Mouse (Mus musculus): ENCODE measurements around the gene Ide. TPM values are rescaled to one million over a fixed set of nuclear protein-coding genes. Genes with fewer than 3 reads are reported as not detected.
A peak's percentile ranks its signal among the peaks of the same experiment; 100 is the strongest.

The Ide gene
- 35.9 and 37.0 TPM in 2 replicates for polyA plus RNA-seq (2015; fragmentation: Nextera tagmentation; extraction: Ambion mirVana)

- Histone ChIP-seq H3K4me1 (replicated peaks) (no peaks in the 10 kb centered on the region), H3K9me3 (no peaks in the 10 kb centered on the region), H3K27me3 (no peaks in the 10 kb centered on the region), H3K27ac (replicated peaks) (no peak within 1 kb of the TSS), H3K36me3 (no peaks in the 10 kb centered on the region), H3K9ac (no peak within 1 kb of the TSS), H3K4me3 (no peak within 1 kb of the TSS), H3K4me2 (no peak within 1 kb of the TSS)
- no peak for ATAC-seq (ENCODE audit: low read depth)
- 81% methylated on average over 4 of the region's 4 CpGs for WGBS
Observed at GRCm38 (mm10) chr19:37337752-37338151, at the start of gene Ide. TSS of gene Ide (minus strand) at chr19:37337852.

- H3K4me1 ChIP-seq (replicated peaks), result no peaks in the 10 kb centered on the region
- no peaks in the 10 kb centered on the region for H3K9me3 ChIP-seq
- no peak overlapping the region for H3K9ac ChIP-seq
- no peaks in the 10 kb centered on the region for H3K27me3 ChIP-seq
- H3K4me2 ChIP-seq, result no peak overlapping the region
- ATAC-seq (ENCODE audit: low read depth), result no peak
- no peak overlapping the region for H3K4me3 ChIP-seq
- 0 out of 2 replicates have a peak, but pooled peaks cover 3% of the 10 kb centered on the region for H3K36me3 ChIP-seq
- no peak overlapping the region for H3K27ac ChIP-seq (replicated peaks)
- 81% methylated on average over 3 of the region's 3 CpGs for WGBS
Observed at GRCm38 (mm10) chr19:37386126-37386525, 48.5 kb upstream of the Ide start.

- no peak for ATAC-seq (ENCODE audit: low read depth)
- Histone ChIP-seq H3K4me1 (replicated peaks) (peaks cover 27% of the 10 kb centered on the region), H3K9me3 (no peaks in the 10 kb centered on the region), H3K27ac (replicated peaks) (no peak overlapping the region), H3K4me2 (0 out of 2 replicates have a peak overlapping the region, but pooled peaks have one; percentile 7), H3K36me3 (no peaks in the 10 kb centered on the region), H3K27me3 (no peaks in the 10 kb centered on the region), H3K9ac (no peak overlapping the region), H3K4me3 (no peak overlapping the region)
- 70% methylated on average over 6 of the region's 6 CpGs for WGBS
Observed at GRCm38 (mm10) chr19:37378816-37379215, 41.2 kb upstream of the Ide start.

DNA sequence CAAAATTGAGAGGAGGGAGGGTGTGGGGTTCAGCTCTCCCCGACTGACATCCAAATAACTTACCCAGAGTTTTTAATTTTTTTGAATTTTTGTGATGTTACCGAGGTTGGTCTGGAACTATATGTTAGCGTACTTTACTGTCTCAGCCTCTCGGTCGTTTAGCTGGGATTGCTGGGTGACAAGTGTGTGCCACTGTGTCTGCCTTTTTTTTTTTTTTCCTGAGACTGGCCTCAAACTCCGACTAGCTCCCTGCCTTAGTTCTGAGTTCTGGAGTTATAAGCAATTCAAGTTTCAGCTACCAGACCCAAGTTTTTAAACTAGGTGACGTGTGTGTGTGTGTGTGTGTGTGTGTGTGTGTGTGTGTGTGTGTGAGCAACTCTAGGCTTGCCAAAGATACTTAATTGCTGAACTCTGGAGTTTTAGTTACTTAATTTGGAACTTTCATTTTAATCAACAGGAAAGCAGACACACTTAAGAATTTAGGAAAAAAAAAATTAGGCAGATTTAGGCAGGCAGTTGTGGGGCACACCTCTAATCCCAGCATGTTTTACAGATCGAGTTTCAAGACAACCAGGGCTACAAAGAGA lies 39.8 kb upstream of the Ide start:
- Histone ChIP-seq H3K9me3 (no peaks in the 10 kb centered on the region), H3K36me3 (no peaks in the 10 kb centered on the region), H3K4me1 (replicated peaks) (peaks cover 27% of the 10 kb centered on the region), H3K4me2 (peak overlapping the region; percentile 80), H3K27me3 (no peaks in the 10 kb centered on the region), H3K4me3 (peak overlapping the region; percentile 81), H3K9ac (peak overlapping the region; percentile 26; the same call in 1 of the 2 replicates), H3K27ac (replicated peaks) (no peak overlapping the region)
- 22% methylated on average over 8 of the region's 8 CpGs for WGBS
- no peak for ATAC-seq (ENCODE audit: low read depth)

DNA sequence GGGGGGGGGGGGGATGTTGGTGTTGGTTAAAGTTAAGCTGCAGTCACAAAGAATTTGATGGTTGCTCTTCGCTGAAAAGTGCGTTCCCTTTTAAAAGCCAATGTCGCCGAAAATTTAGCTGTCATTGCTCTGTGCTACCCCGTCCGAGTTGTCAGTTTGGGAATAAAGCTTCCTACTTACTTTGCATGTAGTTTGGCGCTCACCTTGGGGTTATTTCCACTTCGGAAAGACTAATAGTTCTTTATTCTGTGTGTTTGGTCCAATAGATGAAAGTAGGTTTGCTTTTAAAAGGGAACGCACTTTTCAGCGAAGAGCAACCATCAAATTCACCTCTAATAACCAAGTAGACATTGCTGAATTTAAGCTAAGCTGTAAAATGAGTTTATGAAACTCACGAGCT lies 39.2 kb upstream of the Ide start:
- Histone ChIP-seq H3K9ac (peak overlapping the region; percentile 60), H3K36me3 (no peaks in the 10 kb centered on the region), H3K4me3 (peak overlapping the region; percentile 81), H3K4me1 (replicated peaks) (peaks cover 27% of the 10 kb centered on the region), H3K9me3 (no peaks in the 10 kb centered on the region), H3K27me3 (no peaks in the 10 kb centered on the region), H3K27ac (replicated peaks) (no peak overlapping the region), H3K4me2 (peak overlapping the region; percentile 80)
- WGBS, result under 1% methylated on average over 11 of the region's 11 CpGs
- ATAC-seq (ENCODE audit: low read depth), result no peak

DNA sequence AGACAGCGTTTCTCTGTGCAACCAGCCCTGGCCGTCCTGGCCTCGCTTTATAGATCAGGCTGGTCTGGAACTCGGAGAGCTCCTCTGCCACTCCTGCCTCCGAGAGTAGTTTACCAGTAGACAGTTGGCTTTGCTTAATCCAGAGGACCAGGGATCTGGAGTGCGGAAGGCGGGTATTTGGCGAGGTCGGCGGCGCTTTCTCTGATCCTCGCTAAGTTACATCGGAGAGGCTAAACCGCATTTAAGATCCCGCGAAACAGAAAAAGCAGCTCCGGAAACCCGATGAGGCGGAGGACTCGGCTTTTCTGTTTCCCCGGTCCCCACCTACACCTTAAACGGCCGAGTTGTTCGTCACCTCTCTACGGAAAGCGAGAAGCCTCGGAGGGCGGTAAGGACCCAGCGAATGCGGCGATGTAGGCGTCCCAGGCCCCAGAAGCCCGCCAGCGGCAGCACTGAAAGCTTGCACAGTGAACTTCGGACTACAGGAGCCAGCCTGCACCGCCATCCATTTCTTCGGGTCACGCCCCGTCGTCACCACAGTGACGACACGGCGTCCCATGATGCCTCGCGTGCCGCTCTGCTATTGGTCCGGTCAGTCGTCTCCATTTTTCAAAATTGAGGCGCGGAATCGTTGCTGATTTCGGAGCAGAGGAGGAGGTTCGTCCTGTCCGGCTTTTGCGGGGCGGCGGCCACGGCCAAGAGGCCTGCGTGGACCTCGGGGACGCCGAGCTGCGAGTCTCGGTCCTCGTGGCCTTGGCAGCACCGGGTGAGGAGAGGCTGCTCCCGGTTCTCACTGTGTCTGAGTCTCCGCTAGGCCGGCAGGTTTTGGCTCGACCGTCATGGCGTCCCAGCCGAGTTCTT lies 38.3 kb upstream of the Ide start, which contains the start of gene Kif11:
Kif11 (plus strand) TSS at position 649 of the 861 bp plus-strand sequence.
- peaks cover 27% of the 10 kb centered on the region for H3K4me1 ChIP-seq (replicated peaks)
- H3K4me3 ChIP-seq, result peak within 1 kb of the TSS; percentile 81
- H3K27ac ChIP-seq (replicated peaks), result peak within 1 kb of the TSS; percentile 93
- peak within 1 kb of the TSS; percentile 73 for H3K9ac ChIP-seq
- no peaks in the 10 kb centered on the region for H3K27me3 ChIP-seq
- H3K4me2 ChIP-seq, result peak within 1 kb of the TSS; percentile 80
- no peaks in the 10 kb centered on the region for H3K36me3 ChIP-seq
- WGBS, result under 1% methylated on average over 73 of the region's 73 CpGs
- ATAC-seq (ENCODE audit: low read depth), result peak; percentile 100
- H3K9me3 ChIP-seq, result no peaks in the 10 kb centered on the region

GRCm38 (mm10) chr19:37374941-37375754 lies 37.5 kb upstream of the Ide start:
- Histone ChIP-seq H3K9me3 (no peaks in the 10 kb centered on the region), H3K36me3 (no peaks in the 10 kb centered on the region), H3K27me3 (no peaks in the 10 kb centered on the region), H3K4me1 (replicated peaks) (peaks cover 27% of the 10 kb centered on the region), H3K4me3 (peak overlapping the region; percentile 81), H3K4me2 (peak overlapping the region; percentile 80), H3K27ac (replicated peaks) (peak overlapping the region; percentile 93), H3K9ac (peak overlapping the region; percentile 73)
- WGBS, result 27% methylated on average over 7 of the region's 7 CpGs
- ATAC-seq (ENCODE audit: low read depth), result no peak; the same call in 1 of the 2 replicates

GRCm38 (mm10) chr19:37370356-37370755 lies 32.7 kb upstream of the Ide start:
- WGBS, result 74% methylated on average over 5 of the region's 5 CpGs
- Histone ChIP-seq H3K9me3 (no peaks in the 10 kb centered on the region), H3K4me2 (no peak overlapping the region), H3K9ac (no peak overlapping the region), H3K4me3 (no peak overlapping the region), H3K27ac (replicated peaks) (no peak overlapping the region), H3K4me1 (replicated peaks) (peaks cover 5% of the 10 kb centered on the region; the same call in 1 of the 2 replicates), H3K36me3 (no peaks in the 10 kb centered on the region), H3K27me3 (no peaks in the 10 kb centered on the region)
- no peak for ATAC-seq (ENCODE audit: low read depth)

DNA sequence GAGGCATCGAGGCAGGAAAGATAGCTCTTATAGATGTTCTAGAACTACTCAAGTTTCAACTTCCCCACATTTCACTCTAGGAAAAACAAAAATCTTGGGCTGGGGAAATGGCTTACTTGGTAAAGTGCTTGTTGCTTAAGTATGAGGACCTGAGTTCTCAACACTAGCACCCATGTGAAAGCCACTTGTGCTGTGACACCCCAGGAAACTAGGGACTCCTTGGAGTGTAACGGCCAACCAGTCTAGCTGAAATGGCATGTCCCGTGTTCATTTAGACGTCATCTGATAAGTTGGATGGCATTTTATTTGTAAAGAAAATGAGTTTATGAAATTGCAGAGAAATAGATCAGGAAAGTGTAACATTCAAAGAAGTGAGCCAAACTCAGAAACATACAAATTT lies 32.3 kb upstream of the Ide start:
- Histone ChIP-seq H3K4me2 (no peak overlapping the region), H3K36me3 (no peaks in the 10 kb centered on the region), H3K4me3 (no peak overlapping the region), H3K27ac (replicated peaks) (no peak overlapping the region), H3K9me3 (no peaks in the 10 kb centered on the region), H3K4me1 (replicated peaks) (peaks cover 1% of the 10 kb centered on the region; the same call in 1 of the 2 replicates), H3K27me3 (no peaks in the 10 kb centered on the region), H3K9ac (no peak overlapping the region)
- no peak for ATAC-seq (ENCODE audit: low read depth)
- WGBS, result 92% methylated on average over 4 of the region's 4 CpGs

GRCm38 (mm10) chr19:37368990-37369389 lies 31.3 kb upstream of the Ide start:
- ATAC-seq (ENCODE audit: low read depth), result no peak
- WGBS, result 78% methylated on average over 1 of the region's 1 CpGs
- no peaks in the 10 kb centered on the region for H3K27me3 ChIP-seq

DNA sequence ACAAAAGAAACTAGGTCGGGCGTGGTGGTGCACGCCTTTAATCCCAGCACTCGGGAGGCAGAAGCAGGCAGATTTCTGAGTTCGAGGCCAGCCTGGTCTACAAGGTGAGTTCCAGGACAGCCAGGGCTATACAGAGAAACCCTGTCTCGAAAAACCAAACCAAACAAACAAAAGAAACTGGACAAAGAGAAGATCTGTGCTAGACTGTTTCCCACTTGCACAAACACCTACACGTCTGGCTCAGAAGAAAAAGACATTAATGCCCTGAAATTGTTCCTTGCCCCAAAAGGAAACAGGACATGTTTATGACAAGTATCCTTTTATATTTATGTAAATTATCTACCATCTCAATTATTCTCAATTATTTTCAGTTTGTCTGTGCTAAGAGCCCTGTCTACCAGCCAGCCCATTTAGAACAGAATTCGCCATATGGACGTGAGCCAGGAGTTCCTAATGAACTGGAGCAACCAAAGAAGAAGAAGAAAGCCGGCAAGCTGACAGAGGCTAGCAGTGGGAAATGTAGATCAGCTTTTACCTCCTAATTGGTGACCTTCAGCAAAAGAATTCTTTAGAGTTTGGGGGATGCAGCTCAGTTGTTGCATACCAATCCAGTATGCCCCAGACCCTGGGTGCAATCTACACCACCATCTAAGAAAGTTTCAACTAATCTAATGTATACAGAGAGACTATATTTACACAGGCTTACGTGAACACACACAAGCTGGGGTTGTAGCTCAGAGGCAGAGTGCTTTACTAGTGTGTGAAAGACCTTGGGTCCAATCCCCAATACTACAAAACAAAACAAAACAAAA lies 25.7 kb upstream of the Ide start:
- no peak overlapping the region for H3K27ac ChIP-seq (replicated peaks)
- no peak overlapping the region for H3K9ac ChIP-seq
- no peak for ATAC-seq (ENCODE audit: low read depth)
- H3K4me1 ChIP-seq (replicated peaks), result no peaks in the 10 kb centered on the region
- 81% methylated on average over 11 of the region's 11 CpGs for WGBS
- H3K4me2 ChIP-seq, result no peak overlapping the region
- no peaks in the 10 kb centered on the region for H3K36me3 ChIP-seq
- H3K4me3 ChIP-seq, result no peak overlapping the region
- no peaks in the 10 kb centered on the region for H3K27me3 ChIP-seq
- H3K9me3 ChIP-seq, result no peaks in the 10 kb centered on the region

More at GRCm38 (mm10) chr19:37368990-37369389, 31.3 kb upstream of the Ide start:
- Histone ChIP-seq H3K27ac (replicated peaks) (no peak overlapping the region), H3K36me3 (no peaks in the 10 kb centered on the region), H3K4me3 (no peak overlapping the region), H3K9me3 (no peaks in the 10 kb centered on the region), H3K4me2 (no peak overlapping the region), H3K9ac (no peak overlapping the region), H3K4me1 (replicated peaks) (no peaks in the 10 kb centered on the region)

Measured in neural tube, embryonic 13.5 days (tissue).